Mouse (Mus musculus) CD4-positive naive resting alpha-beta T cell, adult 57 days (primary cell): ENCODE results near the gene Cnr1. TPM values are rescaled to one million over a fixed set of nuclear protein-coding genes. Genes with fewer than 3 reads are reported as not detected.

Experiments
- total RNA-seq: library from RNA; stranded (reverse); gene quantifications from one replicate; pipeline ENCODE4 v1.2.4, GENCODE M21; 2023

Gene Cnr1
- not detected for total RNA-seq

GRCm38 (mm10) chr4:33924234-33924888, at the start of gene Cnr1:
Cnr1 (plus strand) TSS chr4:33924593.

Other genes with a start within 250 kb of the Cnr1 start
- 1.2 TPM for gene Spaca1, start 125.6 kb downstream of the Cnr1 start, total RNA-seq